Mouse (Mus musculus) kidney, embryonic 16.5 days (tissue): Measurements from ENCODE around the gene Nudt22. TPM values are rescaled to one million over a fixed set of nuclear protein-coding genes. Genes with fewer than 3 reads are reported as not detected.
A peak's percentile ranks its signal among the peaks of the same experiment; 100 is the strongest.

Experiments
- ATAC-seq: fragments of 200-750 bp; cut with Nextera tagmentation; 2 replicates; pipeline ENCODE4 v1.8.0; 2017; ENCODE audit warnings: moderate TSS enrichment; ENCODE audit not compliant: low FRiP score, low TSS enrichment
- H3K27ac ChIP-seq: fragments of 300-500 bp; sonication (generic); 2 replicates; pipeline ENCODE4 v1.5.1; 2014; ENCODE audit warnings: low read length
- H3K27me3 ChIP-seq: fragments of 300-500 bp; sonication (generic); 2 replicates; pipeline ENCODE4 v1.6.1; 2014; ENCODE audit warnings: low read length, control low read depth, mixed read lengths; ENCODE audit not compliant: insufficient read depth
- H3K36me3 ChIP-seq: fragments of 300-500 bp; sonication (generic); 2 replicates; pipeline ENCODE4 v1.6.1; 2014; ENCODE audit warnings: low read length, control low read depth, mixed read lengths; ENCODE audit not compliant: insufficient read depth
- H3K4me1 ChIP-seq: fragments of 300-500 bp; sonication (generic); 2 replicates; pipeline ENCODE4 v1.6.1; 2014; ENCODE audit warnings: low read length, control low read depth, mixed read lengths; ENCODE audit not compliant: insufficient read depth
- H3K4me2 ChIP-seq: fragments of 300-500 bp; sonication (generic); replicated peaks from 2 replicates; pipeline ENCODE4 v1.6.1; 2014; ENCODE audit warnings: low read depth, low read length
- H3K4me3 ChIP-seq: fragments of 300-500 bp; sonication (generic); 2 replicates; pipeline ENCODE4 v1.5.1; 2014; ENCODE audit warnings: mild to moderate bottlenecking, low read length
- H3K9ac ChIP-seq: fragments of 300-500 bp; sonication (generic); replicated peaks from 2 replicates; pipeline ENCODE4 v1.6.1; 2014; ENCODE audit warnings: low read length
- H3K9me3 ChIP-seq: fragments of 300-500 bp; sonication (generic); 2 replicates; pipeline ENCODE4 v1.6.1; 2016; ENCODE audit warnings: low read length, control low read depth
- WGBS: fragments of 180-500 bp; shearing (Covaris S2); extraction: QIAGEN DNeasy Blood & Tissue Kit; methylation state at CpG from one replicate; pipeline ENCODE4 v1.1.7; 2014; 5-methylcytosine and 5-hydroxymethylcytosine counted together
- polyA plus RNA-seq: library from polyadenylated mRNA; unstranded; fragments of >200 nt; fragmentation: Nextera tagmentation; extraction: Ambion mirVana; gene quantifications from 2 replicates; pipeline ENCODE4 v1.2.1, GENCODE M21; 2015

The Nudt22 gene
- 30.9 and 35.0 TPM in 2 replicates for polyA plus RNA-seq

GRCm38 (mm10) chr19:6996006-6996405 lies at the start of gene Nudt22, which contains the start of gene Trpt1:
TSS of gene Nudt22 (minus strand) at chr19:6996117.
TSS of gene Trpt1 (plus strand) at chr19:6996131.
- peak within 1 kb of the TSS; percentile 67 for H3K4me3 ChIP-seq
- H3K9me3 ChIP-seq, result no peaks in the 10 kb centered on the region
- WGBS, result under 1% methylated on average over 23 of the region's 24 CpGs
- H3K9ac ChIP-seq, result peak within 1 kb of the TSS; percentile 86
- peak within 1 kb of the TSS; percentile 90 for H3K4me2 ChIP-seq
- peaks cover 17% of the 10 kb centered on the region for H3K36me3 ChIP-seq
- ATAC-seq, result peak; percentile 83
- H3K4me1 ChIP-seq, result peaks cover 35% of the 10 kb centered on the region
- no peaks in the 10 kb centered on the region for H3K27me3 ChIP-seq
- peak within 1 kb of the TSS; percentile 77 for H3K27ac ChIP-seq

- Histone ChIP-seq H3K27ac (no peak overlapping the region), H3K9ac (no peak overlapping the region), H3K4me2 (no peak overlapping the region), H3K36me3 (no peaks in the 10 kb centered on the region), H3K27me3 (no peaks in the 10 kb centered on the region), H3K4me1 (peaks cover 5% of the 10 kb centered on the region; the same call in 1 of the 2 replicates), H3K9me3 (no peaks in the 10 kb centered on the region), H3K4me3 (no peak overlapping the region)
- ATAC-seq, result no peak
- 24% methylated on average over 4 of the region's 4 CpGs for WGBS
Observed at GRCm38 (mm10) chr19:7044706-7045105, 48.8 kb upstream of the Nudt22 start.

DNA sequence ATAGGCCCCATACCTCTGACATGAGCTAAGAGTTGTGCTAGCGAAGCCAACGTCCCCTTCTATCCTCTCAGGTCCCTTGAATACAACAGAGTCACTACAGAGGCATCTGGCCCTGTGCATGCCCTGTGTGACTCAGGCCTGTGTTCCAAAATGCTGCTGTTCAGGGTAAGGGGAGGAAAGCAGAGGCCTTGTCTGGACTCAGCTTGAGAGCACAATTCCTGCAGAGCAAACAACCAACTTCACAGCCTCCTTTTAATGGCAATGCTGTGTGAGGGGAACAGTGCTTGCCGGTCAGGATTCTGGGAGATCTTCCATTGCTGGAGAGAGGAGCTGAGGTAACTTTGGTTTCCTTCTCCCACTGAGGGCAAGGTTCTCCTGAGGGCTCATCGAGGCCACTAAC lies 48.4 kb upstream of the Nudt22 start:
- ATAC-seq, result no peak
- Histone ChIP-seq H3K27ac (no peak overlapping the region), H3K9ac (no peak overlapping the region), H3K36me3 (no peaks in the 10 kb centered on the region), H3K4me3 (no peak overlapping the region), H3K4me2 (no peak overlapping the region), H3K9me3 (no peaks in the 10 kb centered on the region), H3K4me1 (peaks cover 5% of the 10 kb centered on the region; the same call in 1 of the 2 replicates), H3K27me3 (no peaks in the 10 kb centered on the region)
- WGBS, result 51% methylated on average over 4 of the region's 4 CpGs

DNA sequence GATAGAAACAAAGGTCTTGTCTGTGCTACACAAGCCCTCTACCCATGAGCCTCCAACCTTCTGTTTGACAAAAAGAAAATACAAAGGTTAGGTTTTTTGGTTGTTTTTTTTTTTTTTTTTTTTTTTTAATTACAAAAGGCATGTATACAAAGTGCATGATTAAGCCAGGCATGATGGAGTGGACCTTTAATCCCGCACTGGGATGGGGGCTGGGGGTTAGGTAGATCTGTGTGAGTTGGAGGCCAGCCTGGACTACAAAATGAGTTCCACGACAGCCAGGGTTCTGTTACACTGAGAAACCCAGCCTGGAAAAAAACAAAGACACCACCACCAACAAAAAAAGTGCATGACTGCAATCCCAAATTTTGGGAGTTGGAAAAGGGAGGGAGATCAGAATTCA lies 45.3 kb upstream of the Nudt22 start:
- no peak overlapping the region; the same call in 1 of the 2 replicates for H3K4me2 ChIP-seq
- H3K4me1 ChIP-seq, result peaks cover 19% of the 10 kb centered on the region; the same call in 1 of the 2 replicates
- no peaks in the 10 kb centered on the region for H3K36me3 ChIP-seq
- H3K4me3 ChIP-seq, result peak overlapping the region; percentile 60; the same call in 1 of the 2 replicates
- 90% methylated on average over 2 of the region's 2 CpGs for WGBS
- no peaks in the 10 kb centered on the region for H3K9me3 ChIP-seq
- peak overlapping the region; percentile 81; the same call in 1 of the 2 replicates for H3K9ac ChIP-seq
- H3K27me3 ChIP-seq, result no peaks in the 10 kb centered on the region
- ATAC-seq, result no peak
- H3K27ac ChIP-seq, result no peak overlapping the region

- Histone ChIP-seq H3K9me3 (no peaks in the 10 kb centered on the region), H3K4me1 (peaks cover 19% of the 10 kb centered on the region; the same call in 1 of the 2 replicates), H3K4me2 (peak overlapping the region; percentile 72), H3K27me3 (no peaks in the 10 kb centered on the region), H3K27ac (peak overlapping the region; percentile 91), H3K4me3 (peak overlapping the region; percentile 60), H3K36me3 (no peaks in the 10 kb centered on the region), H3K9ac (peak overlapping the region; percentile 81)
- ATAC-seq, result peak; percentile 1
- 21% methylated on average over 13 of the region's 13 CpGs for WGBS
Observed at GRCm38 (mm10) chr19:7040637-7041130, 44.8 kb upstream of the Nudt22 start.

- WGBS, result under 1% methylated on average over 49 of the region's 49 CpGs
- Histone ChIP-seq H3K27me3 (no peaks in the 10 kb centered on the region), H3K4me1 (peaks cover 19% of the 10 kb centered on the region; the same call in 1 of the 2 replicates), H3K27ac (peak within 1 kb of the TSS; percentile 91), H3K4me2 (peak within 1 kb of the TSS; percentile 88), H3K9ac (peak within 1 kb of the TSS; percentile 96), H3K9me3 (no peaks in the 10 kb centered on the region), H3K4me3 (peak within 1 kb of the TSS; percentile 94), H3K36me3 (peaks cover 5% of the 10 kb centered on the region)
- peak; percentile 99 for ATAC-seq
Observed at GRCm38 (mm10) chr19:7039841-7040636, 44.1 kb upstream of the Nudt22 start, which contains the start of gene Stip1. TSS of gene Stip1 (minus strand) at chr19:7039967.

DNA sequence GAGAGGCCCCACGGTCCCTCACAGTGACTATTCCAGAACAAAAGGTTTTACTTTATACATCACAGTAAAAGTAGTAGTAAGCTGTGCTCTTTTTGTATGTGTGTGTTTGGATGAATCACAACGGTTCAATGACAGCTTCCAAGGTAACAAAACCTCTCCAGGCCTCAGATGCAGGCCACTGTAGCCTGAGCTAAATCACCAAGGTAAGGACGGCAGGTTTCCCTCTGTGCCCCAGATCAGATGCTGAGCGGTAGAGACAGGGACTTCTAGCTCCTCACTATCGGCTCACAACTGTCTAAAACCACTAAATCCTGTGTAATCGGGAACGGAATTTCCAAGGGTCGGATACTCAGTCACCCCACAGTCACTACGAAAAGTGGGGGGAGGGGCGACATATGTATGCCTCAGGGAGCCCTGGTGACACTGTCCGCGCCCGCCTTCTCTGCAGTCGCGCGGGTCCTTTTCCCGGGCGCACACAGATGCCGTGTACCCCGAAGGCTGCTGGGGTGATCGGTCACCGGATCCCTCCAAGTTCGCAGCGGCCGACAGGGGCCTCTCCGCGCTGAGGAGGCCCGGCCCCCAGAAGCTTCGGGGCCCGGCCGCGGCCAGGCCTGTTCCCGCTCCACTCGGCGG lies 43.3 kb upstream of the Nudt22 start:
- Histone ChIP-seq H3K4me2 (peak overlapping the region; percentile 88), H3K36me3 (peaks cover 11% of the 10 kb centered on the region), H3K27me3 (no peaks in the 10 kb centered on the region), H3K9me3 (no peaks in the 10 kb centered on the region), H3K4me3 (peak overlapping the region; percentile 94), H3K4me1 (peaks cover 19% of the 10 kb centered on the region; the same call in 1 of the 2 replicates), H3K27ac (peak overlapping the region; percentile 83), H3K9ac (peak overlapping the region; percentile 96)
- WGBS, result under 1% methylated on average over 35 of the region's 35 CpGs
- ATAC-seq, result peak; percentile 8

GRCm38 (mm10) chr19:7034006-7034405 lies 38.1 kb upstream of the Nudt22 start:
- Histone ChIP-seq H3K36me3 (peaks cover 57% of the 10 kb centered on the region), H3K4me2 (no peak overlapping the region), H3K27me3 (no peaks in the 10 kb centered on the region), H3K9ac (no peak overlapping the region), H3K4me3 (no peak overlapping the region), H3K27ac (no peak overlapping the region), H3K9me3 (no peaks in the 10 kb centered on the region), H3K4me1 (peaks cover 12% of the 10 kb centered on the region; the same call in 1 of the 2 replicates)
- 92% methylated on average over 5 of the region's 5 CpGs for WGBS
- no peak for ATAC-seq

- no peak overlapping the region for H3K4me3 ChIP-seq
- H3K27me3 ChIP-seq, result no peaks in the 10 kb centered on the region
- H3K9ac ChIP-seq, result no peak overlapping the region
- H3K4me2 ChIP-seq, result no peak overlapping the region
- ATAC-seq, result no peak
- H3K9me3 ChIP-seq, result no peaks in the 10 kb centered on the region
- H3K36me3 ChIP-seq, result peaks cover 90% of the 10 kb centered on the region
- 96% methylated on average over 5 of the region's 5 CpGs for WGBS
- H3K27ac ChIP-seq, result no peak overlapping the region
- H3K4me1 ChIP-seq, result no peaks in the 10 kb centered on the region
Observed at GRCm38 (mm10) chr19:7029531-7029930, 33.6 kb upstream of the Nudt22 start.
